Mouse (Mus musculus) heart, adult 8-10 months (tissue): ENCODE measurements around the gene Celf1. TPM values are rescaled to one million over a fixed set of nuclear protein-coding genes. Genes with fewer than 3 reads are reported as not detected.
"Not testable (repeated sequence)": the region's sequence is repeated elsewhere in the genome, so short reads cannot be mapped to it uniquely, and the experiment has no call there.

Source experiments
- DNase-seq: peaks from one replicate; pipeline ENCODE4 v3.0.0; 2022; ENCODE audit warnings: low spot score
- total RNA-seq, 4 experiments: library from RNA; stranded (reverse); gene quantifications; 2 replicates each; pipeline ENCODE4 v1.2.4; 2022

Gene Celf1
- total RNA-seq: 10 to 100 TPM; 68.9 to 76.7 (median 74.4) TPM

GRCm38 (mm10) chr2:90940233-90941229 is at the start of gene Celf1:
TSS of gene Celf1 (plus strand) at chr2:90940382.
- DNase-seq: peak; percentile 67

GRCm38 (mm10) chr2:90893673-90894298 is 46.4 kb upstream of the Celf1 start:
- no peak for DNase-seq

- not testable (repeated sequence) for DNase-seq
These were observed 45.9 kb upstream of the Celf1 start for GRCm38 (mm10) chr2:90894299-90894677.

GRCm38 (mm10) chr2:90903398-90903797 is 36.8 kb upstream of the Celf1 start:
- no peak for DNase-seq

GRCm38 (mm10) chr2:90904076-90904855 is 35.9 kb upstream of the Celf1 start, which contains the start of the genes Kbtbd4 and Ndufs3:
TSS of gene Kbtbd4 (plus strand) at chr2:90904740.
TSS of gene Ndufs3 (minus strand) at chr2:90904827.
- DNase-seq: peak; percentile 84

- DNase-seq: no peak
These were observed 35.3 kb upstream of the Celf1 start for GRCm38 (mm10) chr2:90904856-90905224.

GRCm38 (mm10) chr2:90906721-90907120 is 33.5 kb upstream of the Celf1 start:
- DNase-seq: no peak

- no peak for DNase-seq
These were observed 29.3 kb upstream of the Celf1 start for GRCm38 (mm10) chr2:90910861-90911260.

- DNase-seq: no peak
These were observed 28.5 kb upstream of the Celf1 start for GRCm38 (mm10) chr2:90911668-90912067.

GRCm38 (mm10) chr2:90913671-90914070 is 26.5 kb upstream of the Celf1 start:
- DNase-seq: no peak

- no peak for DNase-seq
These were observed 24.7 kb upstream of the Celf1 start for GRCm38 (mm10) chr2:90915516-90915915.

GRCm38 (mm10) chr2:90916560-90917232 is 23.5 kb upstream of the Celf1 start:
- no peak for DNase-seq

GRCm38 (mm10) chr2:90917233-90917998 is 22.8 kb upstream of the Celf1 start:
- DNase-seq: peak; percentile 55

GRCm38 (mm10) chr2:90917999-90918698 is 22.0 kb upstream of the Celf1 start:
- DNase-seq: no peak

- DNase-seq: no peak
These were observed 19.0 kb upstream of the Celf1 start for GRCm38 (mm10) chr2:90921178-90921577.

GRCm38 (mm10) chr2:90922636-90923035 is 17.5 kb upstream of the Celf1 start:
- no peak for DNase-seq

- no peak for DNase-seq
These were observed 11.6 kb upstream of the Celf1 start for GRCm38 (mm10) chr2:90928566-90928965.

GRCm38 (mm10) chr2:90931829-90932228 is 8.4 kb upstream of the Celf1 start:
- DNase-seq: no peak

GRCm38 (mm10) chr2:90932273-90932672 is 7.9 kb upstream of the Celf1 start:
- no peak for DNase-seq

GRCm38 (mm10) chr2:90938362-90938761 is 1.8 kb upstream of the Celf1 start:
- DNase-seq: no peak
